Mouse (Mus musculus) granulocyte monocyte progenitor cell, adult 5-6 weeks (primary cell): Measurements from ENCODE around the gene Tjp3. TPM values are rescaled to one million over a fixed set of nuclear protein-coding genes. Genes with fewer than 3 reads are reported as not detected.
"Not testable (repeated sequence)": the region's sequence is repeated elsewhere in the genome, so short reads cannot be mapped to it uniquely, and the experiment has no call there.

Experiments
- ATAC-seq: replicated peaks from 2 replicates; pipeline ENCODE4 v1.8.0; 2016; ENCODE audit warnings: mild to moderate bottlenecking, moderate TSS enrichment, inconsistent platforms; ENCODE audit not compliant: poor library complexity, severe bottlenecking
- total RNA-seq, 2 experiments: library from RNA; stranded (forward) in 1 of 2; stranded (reverse) in 1 of 2; fragments of 200-712, 200-1000 nt in 1 of 2; fragments of >200 nt in 1 of 2; fragmentation: Nextera tagmentation in 1 of 2; gene quantifications; 2 replicates each; pipeline ENCODE4 v1.2.3; 2014 to 2017

Gene Tjp3
- total RNA-seq, 2 experiments from 2014 or later: 6.2 to 8.4 TPM

GRCm38 (mm10) chr10:81236471-81237268, 54.7 kb downstream of the Tjp3 start:
- no peak for ATAC-seq

- ATAC-seq: no peak
These were observed 57.2 kb downstream of the Tjp3 start for GRCm38 (mm10) chr10:81234206-81234605.

GRCm38 (mm10) chr10:81233226-81233585, 58.2 kb downstream of the Tjp3 start:
- ATAC-seq: 0 out of 2 replicates have a peak, but pooled peaks have one; percentile 1

- peak; percentile 92 for ATAC-seq
These were observed 58.7 kb downstream of the Tjp3 start, which contains the start of gene Zfr2 for GRCm38 (mm10) chr10:81232580-81233225. Gene Zfr2, plus strand, starts transcription at chr10:81233155.

GRCm38 (mm10) chr10:81231436-81231835, 59.9 kb downstream of the Tjp3 start:
- ATAC-seq: no peak

GRCm38 (mm10) chr10:81230438-81231332, 60.7 kb downstream of the Tjp3 start, which contains the start of gene Atcay:
Gene Atcay, minus strand, starts transcription at chr10:81230833.
- no peak for ATAC-seq

- no peak for ATAC-seq
These were observed 61.5 kb downstream of the Tjp3 start for GRCm38 (mm10) chr10:81229735-81230437.

GRCm38 (mm10) chr10:81223731-81224130, 67.7 kb downstream of the Tjp3 start:
- ATAC-seq: not testable (repeated sequence)

Other genes starting within 250 kb of the Tjp3 start
Only the 30 nearest of the 32 such genes appear.
- gene Thop1, start 221.5 kb downstream of the Tjp3 start, total RNA-seq (2014; fragmentation: Nextera tagmentation): 23.3 and 24.4 TPM in 2 replicates
- 24.7 and 26.3 TPM in 2 replicates for gene Thop1, start 221.5 kb downstream of the Tjp3 start, total RNA-seq (2017)
- gene Creb3l3, start 192.7 kb downstream of the Tjp3 start, total RNA-seq (2014; fragmentation: Nextera tagmentation): 0.43 TPM in 1 of 2 replicates, not detected in the other
- gene Creb3l3, start 192.7 kb downstream of the Tjp3 start, total RNA-seq (2017): 0.86 and 1.3 TPM in 2 replicates
- gene Map2k2, start 185.7 kb downstream of the Tjp3 start, total RNA-seq (2014; fragmentation: Nextera tagmentation): 35.0 and 72.7 TPM in 2 replicates
- 46.7 and 50.8 TPM in 2 replicates for gene Map2k2, start 185.7 kb downstream of the Tjp3 start, total RNA-seq (2017)
- gene Zbtb7a, start 156.4 kb downstream of the Tjp3 start, total RNA-seq (2014; fragmentation: Nextera tagmentation): 16.1 and 20.6 TPM in 2 replicates
- 7.1 and 8.0 TPM in 2 replicates for gene Zbtb7a, start 156.4 kb downstream of the Tjp3 start, total RNA-seq (2017)
- 6.3 and 22.9 TPM in 2 replicates for gene Pias4, start 123.7 kb downstream of the Tjp3 start, total RNA-seq (2014; fragmentation: Nextera tagmentation)
- 7.8 and 8.1 TPM in 2 replicates for gene Pias4, start 123.7 kb downstream of the Tjp3 start, total RNA-seq (2017)
- gene Eef2, start 115.0 kb downstream of the Tjp3 start, total RNA-seq (2014; fragmentation: Nextera tagmentation): 843 and 1,029 TPM in 2 replicates
- gene Eef2, start 115.0 kb downstream of the Tjp3 start, total RNA-seq (2017): 1,504 and 1,576 TPM in 2 replicates
- gene Dapk3, start 108.6 kb downstream of the Tjp3 start, total RNA-seq (2014; fragmentation: Nextera tagmentation): 25.7 and 40.8 TPM in 2 replicates
- 20.5 and 33.0 TPM in 2 replicates for gene Dapk3, start 108.6 kb downstream of the Tjp3 start, total RNA-seq (2017)
- gene 4930442H23Rik, start 107.7 kb downstream of the Tjp3 start, total RNA-seq (2014; fragmentation: Nextera tagmentation): not detected in 2 replicates
- gene 4930442H23Rik, start 107.7 kb downstream of the Tjp3 start, total RNA-seq (2017): not detected in 2 replicates
- not detected in 2 replicates for gene Nmrk2, start 89.5 kb downstream of the Tjp3 start, total RNA-seq (2014; fragmentation: Nextera tagmentation)
- gene Nmrk2, start 89.5 kb downstream of the Tjp3 start, total RNA-seq (2017): not detected in 2 replicates
- gene Atcay, start 60.7 kb downstream of the Tjp3 start, total RNA-seq (2014; fragmentation: Nextera tagmentation): not detected in 2 replicates
- gene Atcay, start 60.7 kb downstream of the Tjp3 start, total RNA-seq (2017): not detected in 2 replicates
- gene Zfr2, start 58.4 kb downstream of the Tjp3 start, total RNA-seq (2014; fragmentation: Nextera tagmentation): not detected in 2 replicates
- gene Zfr2, start 58.4 kb downstream of the Tjp3 start, total RNA-seq (2017): 0.13 TPM in 1 of 2 replicates, not detected in the other
- 16.8 and 35.6 TPM in 2 replicates for gene Matk, start 38.6 kb downstream of the Tjp3 start, total RNA-seq (2014; fragmentation: Nextera tagmentation)
- gene Matk, start 38.6 kb downstream of the Tjp3 start, total RNA-seq (2017): 39.1 and 43.9 TPM in 2 replicates
- gene Mrpl54, start 24.6 kb downstream of the Tjp3 start, total RNA-seq (2014; fragmentation: Nextera tagmentation): 94.0 and 105 TPM in 2 replicates
- 161 and 185 TPM in 2 replicates for gene Mrpl54, start 24.6 kb downstream of the Tjp3 start, total RNA-seq (2017)
- 19.7 and 29.1 TPM in 2 replicates for gene Apba3, start 24.6 kb downstream of the Tjp3 start, total RNA-seq (2014; fragmentation: Nextera tagmentation)
- gene Apba3, start 24.6 kb downstream of the Tjp3 start, total RNA-seq (2017): 14.2 and 19.9 TPM in 2 replicates
- 32.4 and 42.7 TPM in 2 replicates for gene Pip5k1c, start 1.4 kb upstream of the Tjp3 start, total RNA-seq (2014; fragmentation: Nextera tagmentation)
- 24.7 and 32.7 TPM in 2 replicates for gene Pip5k1c, start 1.4 kb upstream of the Tjp3 start, total RNA-seq (2017)
- 16.2 and 16.3 TPM in 2 replicates for gene Cactin, start 29.5 kb upstream of the Tjp3 start, total RNA-seq (2014; fragmentation: Nextera tagmentation)
- gene Cactin, start 29.5 kb upstream of the Tjp3 start, total RNA-seq (2017): 19.4 and 26.5 TPM in 2 replicates
- not detected in 2 replicates for gene Tbxa2r, start 37.1 kb upstream of the Tjp3 start, total RNA-seq (2014; fragmentation: Nextera tagmentation)
- 0.09 TPM in 1 of 2 replicates, not detected in the other for gene Tbxa2r, start 37.1 kb upstream of the Tjp3 start, total RNA-seq (2017)
- gene Gipc3, start 51.7 kb upstream of the Tjp3 start, total RNA-seq (2014; fragmentation: Nextera tagmentation): not detected in 2 replicates
- not detected in 2 replicates for gene Gipc3, start 51.7 kb upstream of the Tjp3 start, total RNA-seq (2017)
- gene Hmg20b, start 58.9 kb upstream of the Tjp3 start, total RNA-seq (2014; fragmentation: Nextera tagmentation): 19.1 and 43.4 TPM in 2 replicates
- gene Hmg20b, start 58.9 kb upstream of the Tjp3 start, total RNA-seq (2017): 29.8 and 35.5 TPM in 2 replicates
- 12.0 and 17.5 TPM in 2 replicates for gene Mfsd12, start 65.9 kb upstream of the Tjp3 start, total RNA-seq (2014; fragmentation: Nextera tagmentation)
- 10.8 and 11.5 TPM in 2 replicates for gene Mfsd12, start 65.9 kb upstream of the Tjp3 start, total RNA-seq (2017)
- not detected in 2 replicates for gene 4930404N11Rik, start 74.2 kb upstream of the Tjp3 start, total RNA-seq (2014; fragmentation: Nextera tagmentation)
- gene 4930404N11Rik, start 74.2 kb upstream of the Tjp3 start, total RNA-seq (2017): 0.10 and 0.26 TPM in 2 replicates
- gene Fzr1, start 86.9 kb upstream of the Tjp3 start, total RNA-seq (2014; fragmentation: Nextera tagmentation): 14.8 and 17.0 TPM in 2 replicates
- 13.5 and 15.3 TPM in 2 replicates for gene Fzr1, start 86.9 kb upstream of the Tjp3 start, total RNA-seq (2017)
- gene Dohh, start 92.8 kb upstream of the Tjp3 start, total RNA-seq (2014; fragmentation: Nextera tagmentation): 12.2 and 34.9 TPM in 2 replicates
- 41.8 and 46.2 TPM in 2 replicates for gene Dohh, start 92.8 kb upstream of the Tjp3 start, total RNA-seq (2017)
- 4.0 TPM in 1 of 2 replicates, not detected in the other for gene Gm48551, start 92.9 kb upstream of the Tjp3 start, total RNA-seq (2014; fragmentation: Nextera tagmentation)
- 0.30 TPM in 1 of 2 replicates, not detected in the other for gene Gm48551, start 92.9 kb upstream of the Tjp3 start, total RNA-seq (2017)
- gene Gm48552, start 97.4 kb upstream of the Tjp3 start, total RNA-seq (2014; fragmentation: Nextera tagmentation): 2.2 TPM in 1 of 2 replicates, not detected in the other
- gene Gm48552, start 97.4 kb upstream of the Tjp3 start, total RNA-seq (2017): not detected in 2 replicates
- gene Smim24, start 101.5 kb upstream of the Tjp3 start, total RNA-seq (2014; fragmentation: Nextera tagmentation): 37.5 and 43.6 TPM in 2 replicates
- 11.5 and 13.3 TPM in 2 replicates for gene Smim24, start 101.5 kb upstream of the Tjp3 start, total RNA-seq (2017)
- 39.6 and 41.7 TPM in 2 replicates for gene Nfic, start 164.1 kb upstream of the Tjp3 start, total RNA-seq (2014; fragmentation: Nextera tagmentation)
- 5.3 and 10.5 TPM in 2 replicates for gene Nfic, start 164.1 kb upstream of the Tjp3 start, total RNA-seq (2017)
- not detected in 2 replicates for gene Celf5, start 191.1 kb upstream of the Tjp3 start, total RNA-seq (2014; fragmentation: Nextera tagmentation)
- not detected in 2 replicates for gene Celf5, start 191.1 kb upstream of the Tjp3 start, total RNA-seq (2017)
- gene Ncln, start 204.8 kb upstream of the Tjp3 start, total RNA-seq (2014; fragmentation: Nextera tagmentation): 124 and 140 TPM in 2 replicates
- 83.1 and 128 TPM in 2 replicates for gene Ncln, start 204.8 kb upstream of the Tjp3 start, total RNA-seq (2017)
- 7.8 and 10.5 TPM in 2 replicates for gene S1pr4, start 208.6 kb upstream of the Tjp3 start, total RNA-seq (2014; fragmentation: Nextera tagmentation)
- 7.0 and 9.2 TPM in 2 replicates for gene S1pr4, start 208.6 kb upstream of the Tjp3 start, total RNA-seq (2017)